Mouse (Mus musculus) ES-Bruce4 (cell line): Measurements from ENCODE around the gene Git1.

Source experiments
- CTCF ChIP-seq: IDR thresholded peaks from one replicate; pipeline ENCODE4 v1.8.1; 2011; ENCODE audit warnings: low read depth, low read length
- POLR2A ChIP-seq: IDR thresholded peaks from one replicate; pipeline ENCODE4 v1.8.1; 2011; ENCODE audit warnings: low read length; ENCODE audit not compliant: insufficient read depth

GRCm38 (mm10) chr11:77514832-77515636 lies 21.7 kb downstream of the Git1 start, which contains the start of gene Abhd15:
- TF ChIP-seq CTCF (no peak), POLR2A (no peak)
